Mouse (Mus musculus) layer of hippocampus, postnatal 36 days (tissue): ENCODE data around the gene Stk24. TPM values are rescaled to one million over a fixed set of nuclear protein-coding genes. Genes with fewer than 3 reads are reported as not detected.

ENCODE experiments used
- DNase-seq, 2 experiments: peaks; one replicate each; pipeline ENCODE4 v3.0.0; 2022
- total RNA-seq, 2 experiments: library from RNA; stranded (reverse); gene quantifications; 2 replicates each; pipeline ENCODE4 v1.2.3; 2021

Stk24 gene
- total RNA-seq, 2 experiments from 2014 or later, result 57.3 to 62.1 TPM

DNA sequence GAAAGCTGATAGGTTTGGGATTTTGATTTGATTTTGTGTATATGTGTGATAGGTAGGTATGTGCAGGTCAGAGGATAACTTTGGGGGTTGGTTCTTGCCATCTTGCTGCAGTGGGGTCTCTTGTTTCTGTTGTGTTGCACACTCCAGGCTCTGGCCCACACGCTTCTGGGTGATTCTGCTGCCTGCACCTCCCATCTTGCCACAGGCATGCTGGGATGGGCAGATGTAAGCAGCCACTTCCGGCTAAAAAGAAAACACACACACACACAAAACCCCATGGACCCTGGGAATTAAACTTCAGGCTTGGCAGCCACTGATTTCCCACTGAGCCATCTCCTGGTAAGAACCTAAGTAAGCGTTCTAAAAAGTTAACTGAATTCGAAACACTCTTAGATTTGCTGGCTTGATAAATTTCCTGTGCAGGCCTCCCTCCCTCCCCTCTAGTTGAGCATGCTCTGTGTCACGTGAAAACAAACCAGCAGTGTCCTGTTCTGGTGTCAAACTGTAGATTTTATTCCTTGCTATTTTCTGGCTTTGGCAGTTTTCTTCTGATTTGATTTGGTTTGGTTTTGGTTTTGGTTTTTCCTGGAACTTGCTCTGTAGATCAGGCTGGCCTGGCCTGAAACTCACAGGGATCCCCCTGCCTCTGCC lies 118.5 kb downstream of the Stk24 start:
- DNase-seq, result no peak

DNA sequence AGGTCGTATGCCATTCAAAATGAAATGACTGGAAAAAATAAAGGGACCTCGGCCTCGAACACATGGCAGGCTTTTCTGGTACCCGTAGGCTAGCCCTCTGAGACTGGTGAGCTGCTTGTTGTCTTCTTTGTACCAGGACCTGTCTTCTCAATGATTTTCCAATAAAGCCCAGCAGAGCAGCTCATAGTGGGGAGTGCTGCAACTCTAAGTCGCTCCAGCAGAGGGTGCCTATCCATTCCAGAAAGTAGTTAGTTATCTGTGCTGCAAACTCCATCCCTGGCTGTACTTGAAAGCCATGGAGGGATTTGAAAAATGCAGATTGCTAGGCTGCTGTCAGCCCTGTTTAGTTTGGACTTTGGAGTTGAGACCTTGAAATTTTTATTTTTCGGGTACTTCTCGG lies 120.0 kb downstream of the Stk24 start:
- peak; percentile 46 to 49 for DNase-seq

DNA sequence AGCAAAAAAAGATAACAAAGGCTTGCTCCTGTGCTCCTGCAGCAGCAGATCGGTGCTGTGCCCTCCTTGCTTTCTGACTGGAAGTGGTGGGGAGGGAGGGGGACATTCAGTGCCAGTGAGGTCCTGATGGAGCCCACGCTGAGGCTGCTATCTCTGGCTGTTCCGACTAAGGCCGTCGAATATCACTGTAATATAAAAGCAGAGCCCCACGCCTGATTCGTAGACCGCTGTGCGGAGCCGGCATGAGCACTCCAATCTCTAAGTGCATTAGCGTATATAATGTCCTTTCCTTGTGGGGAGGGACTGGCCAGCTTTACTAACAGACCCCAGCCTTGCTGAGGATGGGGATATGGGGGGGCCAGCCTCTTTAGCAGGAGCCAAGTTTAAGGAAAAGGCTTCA lies 120.5 kb downstream of the Stk24 start:
- DNase-seq, result no peak

- no peak for DNase-seq
Observed at GRCm38 (mm10) chr14:121256896-121257295, 122.9 kb downstream of the Stk24 start.

GRCm38 (mm10) chr14:121255469-121255868 lies 124.3 kb downstream of the Stk24 start:
- no peak for DNase-seq

- DNase-seq, result no peak
Observed at GRCm38 (mm10) chr14:121254869-121255268, 124.9 kb downstream of the Stk24 start.

DNA sequence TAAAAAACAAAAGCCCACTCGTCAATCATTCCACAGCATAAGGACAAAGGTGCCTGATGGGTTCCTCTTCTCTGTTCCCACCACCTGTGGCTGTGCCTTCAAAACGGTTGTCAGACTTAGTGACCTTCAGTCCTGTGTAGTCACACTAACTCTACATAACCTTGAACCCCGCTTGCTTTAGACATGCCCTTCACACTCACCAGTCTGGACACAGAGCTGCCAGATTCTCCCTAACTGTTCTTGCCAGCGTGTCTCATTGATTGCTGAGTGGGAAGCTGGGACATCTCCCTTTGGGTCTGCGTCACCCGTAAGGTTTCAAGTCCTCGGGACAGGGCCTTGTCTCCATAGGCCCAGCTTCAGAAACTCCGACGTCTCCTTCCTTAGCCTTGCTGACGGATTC lies 127.3 kb downstream of the Stk24 start:
- no peak for DNase-seq

DNA sequence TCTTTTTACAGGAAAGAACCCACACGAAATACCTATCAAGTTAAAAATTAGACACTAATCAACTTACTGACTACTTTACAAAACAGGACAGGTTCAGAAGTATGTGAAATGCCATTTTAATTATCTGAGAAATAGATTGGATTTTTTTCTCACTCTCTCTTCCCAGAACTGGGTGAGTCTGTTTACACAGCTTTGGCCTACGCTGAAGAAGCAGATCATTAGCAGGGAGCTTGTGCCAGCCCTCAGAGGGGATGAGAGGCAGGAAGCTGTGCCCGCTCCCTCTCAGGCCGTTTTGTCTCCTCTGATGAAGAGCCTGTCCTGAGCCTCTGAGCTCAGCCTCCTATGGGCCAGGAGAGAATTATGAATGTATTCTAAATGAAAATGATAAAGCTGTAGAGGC lies 128.1 kb downstream of the Stk24 start:
- no peak for DNase-seq

GRCm38 (mm10) chr14:121251099-121251498 lies 128.7 kb downstream of the Stk24 start:
- no peak for DNase-seq

GRCm38 (mm10) chr14:121248346-121248745 lies 131.5 kb downstream of the Stk24 start:
- DNase-seq, result no peak

GRCm38 (mm10) chr14:121247287-121247686 lies 132.5 kb downstream of the Stk24 start:
- no peak for DNase-seq

GRCm38 (mm10) chr14:121246048-121246731 lies 133.6 kb downstream of the Stk24 start:
- DNase-seq, result no peak

DNA sequence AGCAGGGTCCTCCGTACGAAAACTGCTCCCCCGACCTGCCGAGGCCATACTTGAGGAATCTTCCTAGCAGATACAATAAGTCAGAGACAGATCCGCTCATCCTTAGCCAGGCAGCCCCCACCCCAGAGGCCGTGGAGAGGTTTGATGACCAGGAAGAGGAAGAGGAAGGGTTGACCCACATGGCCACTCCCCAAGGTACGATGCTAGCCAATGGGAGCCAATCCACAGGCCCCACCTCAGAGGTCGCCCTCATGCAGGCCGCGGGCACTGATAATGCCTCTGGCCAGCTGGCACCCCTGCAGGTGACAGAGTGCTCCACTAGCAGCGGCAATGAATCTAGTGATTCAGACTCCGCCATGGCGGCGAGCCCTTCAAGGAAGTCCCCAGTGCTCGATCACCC lies 135.7 kb downstream of the Stk24 start:
- no peak for DNase-seq

- no peak for DNase-seq
Observed at GRCm38 (mm10) chr14:121239386-121239785, 140.4 kb downstream of the Stk24 start.

- DNase-seq, result no peak
Observed at GRCm38 (mm10) chr14:121238727-121239126, 141.1 kb downstream of the Stk24 start.

DNA sequence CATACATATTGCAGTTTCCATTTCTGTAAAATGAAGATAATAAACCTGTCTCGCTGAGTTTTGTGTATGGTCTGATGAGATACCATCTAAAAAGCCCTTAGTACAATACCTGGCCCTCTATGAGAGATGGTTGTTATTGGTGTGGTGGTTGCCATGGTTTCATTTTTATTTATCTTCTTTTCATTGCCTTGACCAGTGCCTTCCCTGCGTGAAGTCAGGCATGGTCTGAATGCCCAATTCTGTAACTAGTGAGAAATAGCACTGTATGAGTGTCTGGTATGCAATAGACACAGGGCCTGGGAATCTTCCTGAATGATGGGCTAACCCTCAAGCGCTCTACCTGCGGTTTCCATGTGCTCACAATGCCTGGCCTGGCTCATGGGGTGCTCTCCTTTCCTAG lies 143.1 kb downstream of the Stk24 start:
- DNase-seq, result no peak

Other genes with a start within 250 kb of the Stk24 start
- not detected for gene Slc15a1, start 125.2 kb upstream of the Stk24 start, total RNA-seq